Mouse (Mus musculus): ENCODE measurements at regions not wholly inside any gene's neighbourhood (a gene's known extent, or its start where the extent isn't known, plus 50 kb on each side); places are given as distances from the start of the nearest gene placed in this dataset.

GRCm38 (mm10) chr14:94860191-94860590 lies 969.7 kb upstream of the Pcdh9 start:
- DNase-seq (ENCODE audit: extremely low spot score, low spot score) = no peak

- no peak for DNase-seq (ENCODE audit: extremely low spot score, low spot score)
These were observed 978.5 kb upstream of the Pcdh9 start for GRCm38 (mm10) chr14:94869011-94869410.

GRCm38 (mm10) chr14:94886054-94886453 lies 995.0 kb upstream of the 4921530L21Rik start:
- DNase-seq (ENCODE audit: extremely low spot score, low spot score) = no peak

GRCm38 (mm10) chr14:94895261-94895769 lies 985.7 kb upstream of the 4921530L21Rik start:
- DNase-seq (ENCODE audit: extremely low spot score, low spot score) = no peak

GRCm38 (mm10) chr14:94898667-94899281 lies 982.3 kb upstream of the 4921530L21Rik start:
- DNase-seq (ENCODE audit: extremely low spot score, low spot score) = peak; percentile 18

GRCm38 (mm10) chr14:94912326-94912725 lies 968.7 kb upstream of the 4921530L21Rik start:
- no peak for DNase-seq (ENCODE audit: extremely low spot score, low spot score)

- DNase-seq (ENCODE audit: extremely low spot score, low spot score) = no peak
These were observed 939.6 kb upstream of the 4921530L21Rik start for GRCm38 (mm10) chr14:94941416-94941815.

All from neural tube, embryonic 10.5 days (tissue).